Mouse (Mus musculus): ENCODE data around the gene Gnas.
"Not testable (repeated sequence)": the region's sequence is repeated elsewhere in the genome, so short reads cannot be mapped to it uniquely, and the experiment has no call there.

Gene Gnas

GRCm38 (mm10) chr2:174291662-174292030 is 7.5 kb downstream of the Gnas start:
- no peak for DNase-seq (ENCODE audit: extremely low read depth, insufficient read length, low spot score)

DNA sequence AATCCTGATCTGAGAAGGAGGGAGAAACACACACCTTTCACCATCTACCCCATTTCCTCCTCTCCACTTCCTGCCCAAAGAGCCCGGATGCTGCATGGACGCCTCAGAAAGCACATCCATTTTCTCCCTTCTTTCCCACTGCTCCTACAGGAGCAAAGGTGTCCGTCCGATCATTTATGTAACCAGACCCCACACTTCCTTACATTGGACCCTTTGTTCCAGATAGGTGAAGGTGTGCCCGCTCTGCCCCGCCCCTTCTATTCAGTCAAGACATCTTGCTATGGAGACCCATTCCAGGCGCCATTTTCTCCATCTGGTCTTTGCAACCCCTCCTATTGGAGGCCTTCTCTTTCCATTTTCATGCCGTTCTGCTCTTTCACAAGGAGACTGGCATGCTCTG is 10.3 kb downstream of the Gnas start:
- DNase-seq (ENCODE audit: extremely low read depth, insufficient read length, low spot score): no peak

GRCm38 (mm10) chr2:174295175-174295899 is 11.2 kb downstream of the Gnas start:
- DNase-seq (ENCODE audit: extremely low read depth, insufficient read length, low spot score): no peak

GRCm38 (mm10) chr2:174295900-174296465 is 11.9 kb downstream of the Gnas start:
- no peak for DNase-seq (ENCODE audit: extremely low read depth, insufficient read length, low spot score)

DNA sequence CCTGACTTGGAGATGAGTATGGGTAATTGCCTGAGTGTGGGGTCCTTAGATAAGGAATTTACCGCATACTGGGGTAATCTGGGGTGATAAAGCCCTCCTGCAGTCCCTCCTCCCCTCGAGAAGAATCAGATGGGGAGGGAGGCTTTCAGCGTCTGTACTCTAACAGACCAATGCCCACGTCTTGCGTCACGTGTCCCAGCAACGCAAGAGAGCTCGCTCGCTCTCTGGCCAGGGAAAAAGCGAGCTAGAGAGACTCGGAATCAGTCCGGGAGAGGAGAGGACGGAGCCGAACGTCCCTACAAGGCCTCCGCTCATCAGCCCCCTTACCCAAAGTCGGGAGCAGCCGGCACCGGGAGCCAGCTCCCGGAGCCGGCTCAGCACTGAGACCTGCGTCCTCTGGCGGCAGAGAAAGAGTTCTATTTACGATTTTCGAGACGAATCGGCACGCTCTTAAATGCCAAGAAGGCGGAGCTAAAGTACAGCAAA is 13.0 kb downstream of the Gnas start:
- no peak for DNase-seq (ENCODE audit: extremely low read depth, insufficient read length, low spot score)

GRCm38 (mm10) chr2:174297851-174298250 is 13.7 kb downstream of the Gnas start:
- DNase-seq (ENCODE audit: extremely low read depth, insufficient read length, low spot score): no peak

DNA sequence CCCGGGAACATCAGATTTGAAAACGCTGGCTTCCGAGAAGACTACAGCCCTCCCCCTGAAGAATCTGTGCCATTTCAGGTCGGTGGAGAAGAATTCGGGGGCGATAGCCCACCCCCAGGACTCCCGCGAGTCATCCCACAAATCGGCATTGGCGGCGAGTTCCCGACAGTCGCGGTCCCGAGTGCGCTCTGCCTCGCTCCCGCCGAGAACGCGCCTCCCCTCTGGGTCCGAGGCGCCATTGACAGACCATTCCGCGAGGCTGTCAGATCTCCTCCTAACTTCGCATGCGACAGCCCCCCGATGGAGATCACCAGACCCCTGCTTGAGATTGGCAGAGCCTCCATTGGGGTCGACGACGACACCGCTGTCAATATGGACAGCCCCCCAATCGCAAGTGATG is 14.4 kb downstream of the Gnas start:
- no peak for DNase-seq (ENCODE audit: extremely low read depth, insufficient read length, low spot score)

GRCm38 (mm10) chr2:174299091-174299770 is 15.1 kb downstream of the Gnas start:
- no peak for DNase-seq (ENCODE audit: extremely low read depth, insufficient read length, low spot score)

- DNase-seq (ENCODE audit: extremely low read depth, insufficient read length, low spot score): no peak
These were observed 15.6 kb downstream of the Gnas start for GRCm38 (mm10) chr2:174299771-174300160.

DNA sequence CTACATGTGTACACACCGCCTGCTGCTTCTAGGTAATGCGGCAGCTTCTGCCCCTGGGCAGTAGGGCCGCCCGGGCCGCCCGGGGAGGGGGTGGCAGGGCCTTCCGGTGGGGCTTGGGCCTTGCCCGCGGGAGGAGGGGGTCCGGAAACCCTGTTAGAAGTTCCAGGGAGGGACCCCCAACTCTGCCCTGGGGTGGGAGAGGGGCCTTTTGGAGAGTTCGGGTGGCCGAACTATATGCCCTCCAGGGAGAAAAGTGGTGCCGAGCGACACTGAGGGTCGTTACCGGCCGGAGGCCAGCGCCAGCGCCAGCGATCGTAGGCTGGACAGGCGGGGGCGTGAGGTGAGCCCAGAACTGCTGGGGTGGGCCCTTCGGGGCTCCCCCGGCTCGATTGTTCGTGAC is 16.1 kb downstream of the Gnas start:
- no peak for DNase-seq (ENCODE audit: extremely low read depth, insufficient read length, low spot score)

GRCm38 (mm10) chr2:174300666-174301065 is 16.5 kb downstream of the Gnas start:
- no peak for DNase-seq (ENCODE audit: extremely low read depth, insufficient read length, low spot score)

- DNase-seq (ENCODE audit: extremely low read depth, insufficient read length, low spot score): no peak
These were observed 18.4 kb downstream of the Gnas start for GRCm38 (mm10) chr2:174302526-174302925.

DNA sequence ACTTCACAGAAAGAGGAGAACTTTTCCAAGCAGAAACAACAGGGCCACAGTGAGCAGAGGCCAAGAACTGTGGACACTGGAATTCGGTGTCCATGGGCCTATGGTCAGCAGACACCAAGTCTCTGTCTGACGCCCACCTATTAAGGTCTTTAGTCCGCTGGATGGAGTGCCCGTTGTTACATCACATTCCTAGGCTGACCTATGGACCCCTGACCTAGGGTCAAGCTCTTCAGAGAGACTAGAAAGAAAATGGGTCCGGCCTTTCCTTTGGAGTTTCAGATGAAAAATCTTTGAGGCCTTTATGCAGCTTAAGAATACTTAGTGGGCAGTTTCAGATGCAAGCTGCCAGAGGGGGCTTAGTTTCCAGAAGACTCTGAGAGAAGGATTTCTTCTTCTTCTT is 21.5 kb downstream of the Gnas start:
- no peak for DNase-seq (ENCODE audit: extremely low read depth, insufficient read length, low spot score)

DNA sequence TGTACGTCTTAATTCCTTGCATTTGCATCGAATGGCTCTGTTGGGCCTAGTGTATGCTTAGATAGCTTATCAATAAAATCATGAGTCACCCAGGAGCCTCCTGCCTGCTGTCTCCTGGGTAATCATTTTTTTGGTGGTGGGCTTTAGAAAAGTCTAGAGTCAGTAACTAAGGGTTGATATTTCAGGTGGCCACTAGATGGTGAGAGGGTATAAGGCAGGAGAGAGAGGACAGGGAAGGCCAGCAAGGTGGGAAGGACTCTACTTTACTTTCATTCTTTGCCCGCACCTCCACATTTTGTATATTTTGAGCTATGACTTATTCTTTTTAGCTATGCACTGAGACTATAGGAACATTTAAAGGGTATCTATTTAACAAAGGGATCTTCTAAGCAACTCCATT is 23.8 kb downstream of the Gnas start:
- DNase-seq (ENCODE audit: extremely low read depth, insufficient read length, low spot score): no peak

GRCm38 (mm10) chr2:174310913-174311514 is 26.9 kb downstream of the Gnas start:
- DNase-seq (ENCODE audit: extremely low read depth, insufficient read length, low spot score): no peak

- no peak for DNase-seq (ENCODE audit: extremely low read depth, insufficient read length, low spot score)
These were observed 27.5 kb downstream of the Gnas start for GRCm38 (mm10) chr2:174311613-174312012.

- DNase-seq (ENCODE audit: extremely low read depth, insufficient read length, low spot score): no peak
These were observed 28.1 kb downstream of the Gnas start for GRCm38 (mm10) chr2:174312118-174312647.

GRCm38 (mm10) chr2:174312661-174313060 is 28.5 kb downstream of the Gnas start:
- no peak for DNase-seq (ENCODE audit: extremely low read depth, insufficient read length, low spot score)

GRCm38 (mm10) chr2:174315445-174315844 is 31.3 kb downstream of the Gnas start:
- DNase-seq (ENCODE audit: extremely low read depth, insufficient read length, low spot score): not testable (repeated sequence)

GRCm38 (mm10) chr2:174316661-174317060 is 32.5 kb downstream of the Gnas start:
- no peak for DNase-seq (ENCODE audit: extremely low read depth, insufficient read length, low spot score)

GRCm38 (mm10) chr2:174325989-174326388 is 41.9 kb downstream of the Gnas start:
- no peak for DNase-seq (ENCODE audit: extremely low read depth, insufficient read length, low spot score)
